Mouse (Mus musculus) layer of hippocampus, adult 8-10 months (tissue): ENCODE results near the gene Ptbp2. TPM values are rescaled to one million over a fixed set of nuclear protein-coding genes. Genes with fewer than 3 reads are reported as not detected.

Experiments used
- DNase-seq, 2 experiments: peaks; one replicate each; pipeline ENCODE4 v3.0.0; 2022; ENCODE audit warnings: low spot score in 2 of 2
- microRNA-seq, 2 experiments: library from miRNA; unstranded; fragments of <30 nt; microRNA quantifications; one replicate each; pipeline ENCODE4 v1.2.0; 2022
- total RNA-seq, 4 experiments: library from RNA; stranded (reverse); gene quantifications; 2 replicates each; pipeline ENCODE4 v1.2.4; 2022

Ptbp2 gene
- total RNA-seq, 4 experiments from 2014 or later = 111 to 143 (median 116) TPM

- no peak for DNase-seq
These were observed 82.8 kb downstream of the Ptbp2 start for GRCm38 (mm10) chr3:119701467-119701866.

DNA sequence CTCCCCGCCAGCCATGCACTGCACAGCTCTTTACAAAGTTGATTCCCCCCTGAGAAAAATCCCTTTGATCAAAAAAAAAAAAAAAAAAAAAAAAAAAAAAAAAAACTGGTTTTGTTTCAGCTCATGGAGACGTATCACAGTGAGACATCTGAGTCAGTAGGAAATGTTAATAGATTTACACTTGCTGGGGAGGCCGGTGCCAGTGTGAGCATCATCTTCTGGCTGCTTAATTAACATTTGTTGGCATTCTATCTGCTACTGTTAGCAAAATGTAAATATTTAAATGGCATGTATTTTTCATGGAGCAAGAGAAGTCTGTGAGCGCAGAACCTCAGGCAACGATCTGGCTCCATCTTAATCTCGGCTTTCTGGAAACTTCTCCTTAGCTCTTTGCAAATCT lies 99.5 kb downstream of the Ptbp2 start:
- DNase-seq = no peak

Small RNA genes within 50 kb of the gene (microRNA-seq; reads per million reads assigned to microRNA genes)
- 0 reads per million in 2 experiments for gene Gm24744
